Mouse (Mus musculus) WW6 (cell line): ENCODE measurements around the gene Lsm7.
"Not testable (repeated sequence)": the region's sequence is repeated elsewhere in the genome, so short reads cannot be mapped to it uniquely, and the experiment has no call there.

Source experiments
- DNase-seq: peaks from one replicate; pipeline ENCODE4 v3.0.0-alpha.2; 2013; ENCODE audit warnings: low read depth, low spot score

Gene Lsm7

DNA sequence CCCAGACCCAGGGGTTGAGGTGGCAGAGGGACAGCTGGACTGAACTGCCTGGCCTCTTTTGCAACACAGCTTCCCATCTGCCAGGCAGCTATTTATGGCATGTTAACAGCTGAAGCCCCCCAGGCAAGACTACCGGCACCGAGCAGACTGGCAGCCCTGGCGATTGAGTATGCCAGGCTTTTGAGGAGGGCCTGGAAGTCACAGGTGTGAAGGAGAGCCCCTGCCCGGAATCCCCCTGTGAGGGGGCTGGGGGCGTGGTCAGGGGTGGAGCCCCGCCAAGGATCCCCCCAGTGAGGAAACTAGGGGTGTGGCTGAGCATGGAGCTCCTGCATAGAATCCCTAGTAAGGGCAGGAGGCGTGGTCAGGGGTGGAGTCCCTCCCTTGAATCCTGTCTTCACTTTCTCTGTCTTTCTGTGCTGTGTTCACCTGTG is 18.0 kb downstream of the Lsm7 start:
- no peak for DNase-seq

DNA sequence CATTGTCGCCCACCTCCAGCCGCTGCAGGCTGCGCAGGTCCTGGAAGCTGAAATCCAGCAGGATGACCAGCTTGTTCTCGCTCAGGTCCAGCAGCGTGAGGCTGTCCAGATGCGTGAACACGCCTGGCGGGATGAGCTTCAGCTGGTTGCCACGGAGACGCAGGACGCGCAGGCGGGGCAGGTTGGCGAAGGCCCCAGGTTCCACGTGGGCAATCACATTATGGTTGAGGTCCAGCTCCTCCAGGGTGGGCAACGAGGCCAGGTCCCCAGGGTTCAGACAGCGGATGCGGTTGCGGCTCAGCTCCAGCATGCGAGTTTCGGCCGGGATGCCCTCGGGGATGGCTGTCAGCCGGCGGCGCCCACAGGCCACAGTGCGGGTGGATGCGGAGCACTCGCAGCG is 19.4 kb downstream of the Lsm7 start:
- no peak for DNase-seq

DNA sequence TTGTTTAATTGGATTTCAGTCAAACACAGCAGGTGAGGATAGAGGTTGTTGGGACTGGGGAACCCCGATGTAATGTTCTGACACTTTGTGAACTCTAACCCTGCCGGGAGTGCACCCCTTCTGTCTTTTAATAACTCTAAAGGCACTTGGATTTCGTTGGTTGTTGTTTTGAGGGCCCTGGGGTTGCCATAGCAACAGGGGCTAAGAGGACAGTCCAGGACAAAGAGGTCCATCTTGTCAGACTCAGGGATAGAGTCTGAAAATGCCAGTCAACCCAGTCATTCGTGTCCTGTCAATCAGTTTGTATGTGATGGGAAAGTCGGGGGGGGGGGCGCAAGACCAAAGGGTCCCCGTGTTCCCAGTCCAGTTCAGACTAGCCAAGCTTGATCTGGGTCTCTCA is 22.2 kb downstream of the Lsm7 start:
- no peak for DNase-seq

DNA sequence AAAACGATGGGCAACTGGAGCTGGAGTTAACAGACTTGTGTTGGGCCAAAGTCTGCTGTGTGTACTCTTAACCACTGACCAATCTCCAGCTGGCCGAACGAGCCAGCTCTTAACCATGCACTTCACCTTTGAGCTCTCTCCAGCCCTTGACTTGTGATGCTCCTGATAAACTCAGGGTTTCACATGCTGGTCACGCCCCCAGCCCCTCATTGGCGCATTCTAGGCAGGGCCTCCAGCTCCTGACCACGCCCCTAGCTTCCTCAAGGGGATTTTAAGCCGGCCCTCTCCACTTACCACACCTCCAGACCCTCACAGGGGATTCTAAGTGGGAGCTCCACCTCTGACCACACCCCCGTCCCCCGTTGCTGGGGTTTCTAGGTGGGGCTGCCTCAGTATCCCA is 23.9 kb downstream of the Lsm7 start:
- DNase-seq: peak; percentile 80

DNA sequence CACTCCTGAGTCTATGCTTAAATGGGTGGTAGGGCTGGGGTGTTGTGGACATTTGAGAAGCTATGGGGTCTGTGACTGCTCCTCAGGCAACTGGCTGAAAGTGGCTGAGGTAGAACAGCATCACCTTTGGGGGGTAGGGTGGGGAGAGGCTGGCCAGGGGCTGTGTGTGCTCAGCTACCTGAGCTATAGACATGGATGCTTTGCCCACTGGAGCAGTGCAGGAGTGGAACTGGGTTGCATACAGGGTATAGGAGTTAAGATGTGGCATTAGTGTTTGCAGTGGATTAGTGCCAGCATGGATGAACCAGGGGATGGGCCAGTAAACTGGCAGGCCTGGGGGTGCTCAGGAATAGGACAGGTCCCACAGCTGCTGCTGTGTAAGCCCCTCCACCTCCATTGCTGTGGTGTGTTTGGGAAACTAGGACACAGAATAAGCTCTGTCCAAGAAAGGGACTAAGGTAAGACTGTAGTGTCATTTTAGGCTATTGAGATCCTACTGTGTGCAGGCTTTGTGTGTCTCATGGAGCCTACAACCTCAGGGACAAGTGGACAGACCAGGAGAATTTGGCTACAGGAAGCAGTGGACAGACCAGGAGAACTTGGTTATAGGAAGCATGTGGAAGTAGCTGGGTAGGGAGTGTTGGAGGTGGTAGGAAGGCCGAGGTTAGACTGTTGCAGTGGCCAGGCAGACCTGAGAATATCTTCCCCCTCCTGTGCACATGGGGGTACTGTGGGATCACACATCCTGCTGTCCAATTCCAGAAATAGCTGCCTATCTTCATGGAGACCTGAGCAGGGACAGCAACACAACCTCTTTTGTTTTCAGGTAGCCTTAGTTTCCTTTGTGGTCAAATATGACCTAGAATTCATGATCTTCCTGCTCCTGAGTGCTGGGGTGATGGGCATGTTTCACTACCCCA is 25.4 kb downstream of the Lsm7 start:
- no peak for DNase-seq

DNA sequence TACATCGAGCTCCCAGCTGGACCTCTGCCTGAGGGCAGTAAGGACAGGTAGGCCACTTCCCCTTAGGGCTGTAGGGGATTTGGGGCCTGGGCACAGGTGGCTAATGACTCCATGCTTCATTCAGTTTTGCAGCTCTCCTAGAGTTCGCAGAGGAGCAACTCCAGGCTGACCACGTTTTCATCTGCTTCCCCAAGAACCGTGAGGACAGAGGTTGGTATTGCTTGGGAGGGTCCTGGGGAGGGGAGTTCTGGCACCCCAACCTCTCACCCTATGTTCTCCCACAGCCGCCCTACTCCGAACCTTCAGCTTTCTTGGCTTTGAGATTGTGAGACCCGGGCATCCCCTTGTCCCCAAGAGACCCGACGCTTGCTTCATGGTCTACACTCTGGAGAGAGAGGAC is 26.4 kb downstream of the Lsm7 start:
- not testable (repeated sequence) for DNase-seq

DNA sequence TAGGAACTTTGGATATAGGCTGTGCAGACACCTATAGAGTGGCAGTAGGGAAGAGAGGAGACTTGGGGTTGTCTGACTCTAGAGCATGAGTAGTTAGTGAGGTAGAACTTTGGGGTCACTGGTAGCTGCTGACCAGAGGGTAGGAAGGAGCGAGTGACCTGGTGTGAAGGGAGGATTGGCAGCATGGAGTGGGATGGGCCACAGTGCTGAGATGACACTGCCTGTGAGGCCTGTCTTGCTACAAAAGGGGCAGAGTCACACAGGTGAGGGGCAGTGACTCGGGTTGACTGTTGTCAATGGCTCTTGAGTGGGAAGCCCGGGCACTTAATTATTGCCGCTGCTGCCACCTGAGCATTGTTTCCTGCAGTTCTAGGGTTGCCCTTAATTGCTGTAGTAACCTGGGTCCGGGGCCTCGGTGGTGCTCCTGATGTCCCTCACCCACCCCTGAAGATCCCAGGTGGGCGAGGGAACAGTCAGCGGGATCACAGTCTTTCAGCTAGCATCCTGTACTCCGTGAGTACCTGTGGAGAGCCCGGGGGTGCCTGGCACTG is 27.1 kb downstream of the Lsm7 start:
- DNase-seq: no peak

DNA sequence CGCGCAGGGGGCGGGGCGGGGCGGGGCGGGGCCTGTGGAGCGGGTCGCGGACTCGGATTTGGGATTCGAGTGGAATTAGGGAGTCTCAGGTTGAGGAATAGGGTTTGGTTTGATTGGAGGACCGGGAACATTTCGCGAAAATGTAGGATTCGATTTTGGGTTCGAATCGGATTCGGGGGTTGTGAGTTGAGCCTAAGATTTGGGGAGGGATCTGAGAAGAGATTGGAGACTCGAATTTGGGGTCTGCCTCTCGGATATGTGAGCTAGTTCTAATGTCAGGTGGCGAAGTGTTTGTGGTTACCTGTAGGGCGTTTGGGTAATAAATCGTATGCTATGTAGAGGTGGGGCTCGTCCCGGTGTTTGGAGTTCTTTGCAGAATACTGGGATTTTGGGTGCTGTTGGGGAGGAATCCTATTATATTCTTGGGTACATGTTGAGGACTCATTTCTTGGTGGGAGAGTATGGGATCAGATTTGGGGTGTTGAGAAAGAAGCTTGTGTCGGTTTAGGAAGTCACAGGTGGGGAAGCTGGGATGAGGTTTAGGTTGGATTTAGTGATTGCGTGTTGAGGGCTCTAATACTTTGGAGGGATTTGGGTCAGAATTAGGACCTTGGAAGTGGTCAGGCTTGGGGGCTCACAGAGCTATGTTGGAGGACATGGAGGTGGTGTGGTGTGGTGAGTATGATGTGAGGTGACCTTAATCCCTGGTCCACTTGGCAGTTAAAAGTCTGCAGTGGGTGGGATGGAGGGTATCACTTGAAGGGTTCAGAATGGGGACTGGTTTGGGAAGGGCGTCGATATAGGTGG is 27.7 kb downstream of the Lsm7 start:
- DNase-seq: no peak

DNA sequence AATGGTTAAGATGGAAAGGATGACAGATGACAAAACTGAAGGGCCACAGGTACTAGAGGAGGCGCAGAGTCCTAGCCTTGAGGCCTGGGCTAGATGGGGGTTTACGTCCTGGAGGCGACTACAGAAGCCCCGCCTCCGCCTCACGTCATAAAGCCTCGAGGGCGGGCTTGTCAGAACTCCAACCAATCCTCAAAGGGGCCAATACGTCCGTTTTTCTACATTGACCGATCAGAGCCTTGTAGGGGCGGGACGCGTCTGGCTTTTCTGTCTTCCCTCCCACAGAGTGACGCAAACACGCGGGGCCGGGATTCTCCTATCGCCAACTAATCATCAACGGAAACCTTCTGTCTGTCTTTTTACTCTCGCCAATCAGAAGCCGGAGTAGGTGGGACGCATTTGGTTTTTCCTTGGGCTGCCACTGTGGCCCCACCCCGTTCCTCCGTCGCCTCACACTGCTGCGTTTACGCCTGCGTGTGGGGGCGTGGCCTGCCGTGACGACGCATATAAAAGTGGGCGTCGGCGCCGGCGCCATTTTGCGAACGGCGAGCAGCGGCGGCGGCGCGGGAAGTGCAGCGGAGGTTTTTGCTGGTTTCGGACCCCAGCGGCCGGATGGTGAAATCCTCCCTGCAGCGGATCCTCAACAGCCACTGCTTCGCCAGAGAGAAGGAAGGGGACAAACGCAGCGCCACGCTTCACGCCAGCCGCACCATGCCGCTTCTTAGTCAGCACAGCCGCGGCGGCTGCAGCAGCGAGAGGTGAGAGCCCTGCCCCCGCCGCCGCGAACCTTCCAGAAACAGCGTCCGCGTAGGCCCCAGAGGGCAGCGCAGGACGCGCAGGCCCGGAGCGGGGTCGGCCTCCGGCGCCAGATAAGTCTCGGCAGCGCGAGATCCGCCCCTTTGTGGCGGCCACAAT is 28.6 kb downstream of the Lsm7 start, which contains the start of gene Oaz1:
Gene Oaz1 (plus strand): TSS at position 506 of the 912 bp plus-strand sequence.
- DNase-seq: peak; percentile 98

DNA sequence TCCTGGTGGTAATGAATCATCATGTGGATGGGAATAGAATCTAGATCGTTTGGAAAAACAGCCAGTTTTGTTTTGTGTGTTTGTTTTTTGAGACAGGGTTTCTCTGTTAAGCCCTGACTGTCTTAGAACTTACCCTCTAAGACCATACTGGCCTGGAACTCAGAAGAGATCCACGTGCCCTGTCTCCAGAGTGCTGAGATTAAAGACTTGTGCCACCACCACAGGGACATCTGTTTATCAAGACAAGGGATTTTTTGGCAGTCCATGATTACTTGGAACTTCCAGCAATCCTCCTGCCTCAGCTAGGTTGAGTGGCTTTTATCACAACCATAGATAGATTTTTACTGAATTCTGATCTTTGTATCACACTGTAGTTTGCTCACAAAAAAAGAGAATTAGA is 30.2 kb downstream of the Lsm7 start:
- no peak for DNase-seq

DNA sequence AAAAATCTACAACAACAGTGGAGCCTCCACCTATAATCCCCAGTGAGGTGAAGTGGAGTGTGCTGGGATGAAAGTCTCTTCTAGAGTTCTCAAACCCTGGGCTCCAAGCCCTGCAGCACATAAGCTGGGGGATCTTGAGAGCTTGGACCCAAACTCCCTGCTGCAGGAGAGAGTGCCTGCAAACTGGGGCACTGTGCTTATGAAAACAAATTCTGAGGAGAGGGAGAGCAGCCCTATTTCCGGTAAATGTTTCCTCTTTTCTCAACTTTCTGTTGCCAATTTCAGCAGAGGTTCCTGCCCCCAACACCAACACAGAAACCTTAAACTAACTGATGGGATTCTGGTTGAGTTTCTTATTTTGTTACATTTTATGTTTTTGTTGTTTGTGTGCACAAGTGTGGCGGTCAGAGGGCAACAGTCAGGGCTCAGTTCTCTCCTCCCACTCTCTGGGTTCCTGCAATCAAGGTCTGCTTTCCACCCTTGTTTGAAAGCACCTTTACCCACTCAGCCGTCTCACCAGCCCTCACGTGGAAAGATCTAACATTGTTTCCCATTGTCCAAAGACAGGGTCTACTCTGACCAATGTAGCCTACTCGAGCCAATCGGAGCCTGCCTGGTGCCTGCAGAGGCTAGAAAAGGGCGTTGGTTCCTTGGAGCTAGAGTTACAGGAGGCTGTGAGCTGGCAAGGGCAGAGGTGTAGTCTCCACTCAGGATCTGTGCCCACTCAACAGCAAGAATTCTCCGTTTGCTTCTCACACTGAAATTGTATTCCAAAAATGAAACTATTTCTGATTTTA is 31.0 kb downstream of the Lsm7 start:
- no peak for DNase-seq

DNA sequence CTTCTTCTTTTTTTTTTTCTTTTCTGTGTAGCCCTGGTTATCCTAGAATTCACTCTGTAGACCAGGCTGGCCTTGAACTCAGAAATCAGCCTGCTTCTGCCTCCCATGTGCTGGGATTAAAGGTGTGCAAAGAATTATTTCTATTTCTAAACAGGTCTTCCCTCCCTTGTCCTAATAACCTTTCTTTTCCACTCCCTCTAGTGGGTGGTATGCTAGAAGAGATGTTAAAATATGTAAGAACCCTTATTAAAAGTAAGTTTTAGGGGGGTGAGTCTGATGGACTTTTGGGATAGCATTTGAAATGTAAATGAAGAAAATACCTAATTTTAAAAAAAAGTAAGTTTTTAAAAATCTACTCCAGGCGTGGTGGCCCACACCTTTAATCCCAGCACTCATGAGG is 31.7 kb downstream of the Lsm7 start:
- no peak for DNase-seq

DNA sequence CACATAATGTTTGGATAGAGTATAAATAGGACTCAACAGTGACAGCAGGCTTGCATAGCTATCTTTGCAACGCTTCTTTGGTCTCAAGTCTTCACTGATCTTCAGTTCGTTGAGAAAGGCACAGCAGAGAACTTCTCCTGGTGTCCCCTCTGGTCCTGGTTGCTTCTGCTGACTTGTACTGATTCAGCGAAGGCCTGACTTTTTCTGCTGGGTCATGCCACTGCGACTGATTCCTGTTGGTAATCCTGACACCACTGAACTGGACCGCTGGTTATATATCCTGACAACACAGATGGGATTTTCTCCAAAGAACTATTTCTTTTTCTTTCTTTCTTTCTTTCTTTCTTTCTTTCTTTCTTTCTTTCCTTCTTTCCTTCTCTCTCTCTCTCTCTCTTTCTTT is 32.5 kb downstream of the Lsm7 start:
- DNase-seq: no peak

DNA sequence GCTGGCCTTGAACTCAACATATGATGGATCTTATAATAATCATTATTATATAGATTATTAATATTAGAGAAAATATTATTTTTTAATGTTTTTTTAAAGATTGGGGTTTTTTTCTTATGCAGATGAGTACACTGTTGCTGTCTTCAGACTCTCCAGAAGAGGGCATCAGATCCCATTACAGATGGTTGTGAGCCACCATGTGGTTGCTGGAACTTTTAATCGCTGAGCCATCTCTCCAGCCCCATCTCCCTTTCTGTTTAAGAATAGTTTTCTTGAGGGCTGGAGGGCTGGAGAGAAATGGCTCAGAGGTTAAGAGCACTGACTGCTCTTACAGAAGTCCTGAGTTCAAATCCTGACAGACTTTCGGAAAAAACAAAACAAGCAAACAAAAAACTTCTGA is 33.0 kb downstream of the Lsm7 start:
- DNase-seq: no peak

DNA sequence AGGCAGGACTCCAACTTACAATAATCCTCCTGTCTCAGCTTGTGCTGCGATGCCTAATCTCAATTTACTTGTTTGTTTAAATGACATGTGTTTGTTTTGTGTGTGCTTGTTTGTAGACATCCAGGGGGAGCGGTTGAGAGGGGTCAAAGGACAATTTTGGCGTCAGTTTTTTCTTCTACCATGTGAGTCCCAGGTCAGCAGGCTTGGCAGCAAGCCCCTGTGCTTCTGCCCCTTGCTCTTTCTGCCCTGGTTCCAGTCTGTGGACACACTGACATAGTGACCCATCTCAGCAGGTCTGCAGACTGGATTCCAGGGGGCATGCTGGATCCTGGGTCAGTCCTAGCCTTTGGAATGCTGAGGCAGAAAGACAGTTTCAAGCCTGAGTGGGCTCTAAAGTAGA is 35.6 kb downstream of the Lsm7 start:
- no peak for DNase-seq

DNA sequence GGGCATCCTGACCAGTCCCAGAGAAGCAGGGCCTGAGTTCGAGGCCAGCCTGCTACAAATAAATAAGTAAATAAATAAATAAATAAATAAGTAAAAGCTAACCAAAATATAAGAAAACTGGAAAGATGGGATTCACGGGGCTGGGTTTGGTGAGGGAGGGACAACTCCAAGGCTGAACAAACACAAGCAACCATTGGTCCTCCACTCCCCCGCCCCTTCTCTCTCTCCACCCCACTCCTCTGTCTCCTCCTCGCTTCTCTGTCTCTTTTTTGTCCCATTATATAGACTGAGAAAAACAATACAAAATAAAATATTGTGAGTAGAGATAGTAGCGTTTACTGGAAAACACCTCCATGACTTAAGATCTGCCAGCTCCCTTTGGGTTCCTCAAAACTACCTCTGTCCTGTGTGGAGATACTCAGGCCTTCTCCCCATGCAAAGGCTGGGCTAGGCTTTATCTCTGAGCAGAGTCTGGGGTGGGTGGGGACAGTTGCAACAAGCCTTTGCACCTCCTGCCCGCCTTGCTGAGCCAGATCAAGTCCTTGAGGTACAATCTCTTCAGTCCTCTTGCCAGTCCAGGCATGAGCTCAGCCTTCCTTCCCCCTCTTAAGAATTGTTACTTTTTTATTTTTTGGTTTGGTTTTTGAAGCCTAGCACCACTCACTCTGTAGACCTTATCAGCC is 36.3 kb downstream of the Lsm7 start:
- DNase-seq: no peak

DNA sequence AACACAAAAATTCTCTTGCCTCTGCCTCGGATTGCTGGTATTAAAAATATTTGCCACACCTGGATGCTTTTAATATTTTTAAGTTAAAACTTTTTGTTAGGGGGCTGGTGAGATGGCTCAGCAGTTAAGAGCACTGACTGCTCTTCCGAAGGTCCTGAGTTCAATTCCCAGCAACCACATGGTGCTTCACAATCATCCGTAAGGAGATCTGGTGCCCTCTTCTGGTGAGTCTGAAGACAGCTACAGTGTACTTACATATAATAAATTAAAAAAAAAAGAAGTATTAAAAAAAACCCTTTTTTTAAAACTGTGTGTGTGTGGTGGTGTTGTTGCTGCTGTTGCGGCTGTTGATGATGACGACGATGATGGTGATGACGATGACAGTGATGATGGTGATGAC is 37.1 kb downstream of the Lsm7 start:
- not testable (repeated sequence) for DNase-seq

DNA sequence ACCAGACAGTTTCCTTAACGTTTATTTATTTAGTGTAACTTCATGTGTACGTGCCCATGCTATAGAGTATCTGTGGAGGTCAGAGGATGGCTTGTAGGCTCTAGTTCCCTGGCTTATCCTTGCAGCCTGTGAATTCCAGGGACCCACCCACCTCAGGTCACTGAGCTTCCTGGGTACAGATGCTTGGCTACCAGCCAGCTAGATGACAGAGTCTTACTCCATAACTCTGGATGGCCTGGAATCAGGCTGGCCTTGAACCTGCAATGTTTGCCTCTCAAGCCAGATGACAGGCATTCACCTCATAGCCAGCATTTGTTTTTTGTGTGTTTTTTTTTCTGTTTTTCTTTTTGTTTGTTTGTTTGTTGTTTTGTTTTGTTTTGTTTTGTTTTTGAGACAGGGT is 37.8 kb downstream of the Lsm7 start:
- no peak for DNase-seq

DNA sequence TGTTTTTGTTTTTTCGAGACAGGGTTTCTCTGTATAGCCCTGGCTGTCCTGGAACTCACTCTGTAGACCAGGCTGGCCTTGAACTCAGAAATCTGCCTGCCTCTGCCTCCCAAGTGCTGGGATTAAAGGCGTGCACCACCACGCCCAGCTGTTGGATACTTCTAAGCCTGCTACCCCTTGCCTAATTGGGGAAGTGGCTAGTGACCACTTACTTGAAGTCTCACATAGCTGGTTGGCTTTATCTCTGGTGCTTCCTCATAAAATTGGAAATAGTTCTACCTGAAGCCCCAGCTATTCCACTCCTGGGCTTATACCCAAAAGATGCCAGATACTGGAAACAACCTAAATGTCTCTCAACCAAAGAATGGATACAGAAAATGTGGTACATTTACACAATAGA is 38.7 kb downstream of the Lsm7 start:
- not testable (repeated sequence) for DNase-seq

DNA sequence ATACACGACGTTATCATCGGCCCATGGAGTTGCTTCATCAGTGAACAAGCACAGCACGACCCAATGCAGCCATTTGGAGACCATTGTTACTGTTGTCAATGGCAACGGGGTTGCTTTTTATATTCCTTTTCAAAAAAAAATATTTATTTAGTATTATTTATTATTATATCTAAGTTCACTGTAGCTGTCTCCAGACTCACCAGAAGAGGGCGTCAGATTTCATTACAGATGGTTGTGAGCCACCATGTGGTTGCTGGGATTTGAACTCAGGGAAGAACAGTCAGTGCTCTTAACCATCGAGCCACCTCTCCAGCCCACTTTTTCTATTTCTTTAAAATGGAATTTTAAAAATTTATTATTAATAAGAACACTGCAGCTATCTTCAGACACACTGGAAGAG is 40.2 kb downstream of the Lsm7 start:
- no peak for DNase-seq
